Mouse (Mus musculus) mouse embryonic stem cell (cell line): ENCODE data around the gene Dennd2c.

ENCODE experiments used
- in situ Hi-C, 2 experiments: fragments of 300-500 bp; cut with MboI; formaldehyde crosslinking; loops; 1 replicate in 1 of 2; 3 replicates in 1 of 2; pipeline ENCODE4 v1.14.3; 2019 to 2020; ENCODE audit warnings: low sequenced_read_pairs in 2 of 2, low pct_unique_long_range_greater_than_20kb in 1 of 2, mixed read lengths in 1 of 2; ENCODE audit not compliant: unreplicated experiment in 1 of 2

Gene Dennd2c

DNA sequence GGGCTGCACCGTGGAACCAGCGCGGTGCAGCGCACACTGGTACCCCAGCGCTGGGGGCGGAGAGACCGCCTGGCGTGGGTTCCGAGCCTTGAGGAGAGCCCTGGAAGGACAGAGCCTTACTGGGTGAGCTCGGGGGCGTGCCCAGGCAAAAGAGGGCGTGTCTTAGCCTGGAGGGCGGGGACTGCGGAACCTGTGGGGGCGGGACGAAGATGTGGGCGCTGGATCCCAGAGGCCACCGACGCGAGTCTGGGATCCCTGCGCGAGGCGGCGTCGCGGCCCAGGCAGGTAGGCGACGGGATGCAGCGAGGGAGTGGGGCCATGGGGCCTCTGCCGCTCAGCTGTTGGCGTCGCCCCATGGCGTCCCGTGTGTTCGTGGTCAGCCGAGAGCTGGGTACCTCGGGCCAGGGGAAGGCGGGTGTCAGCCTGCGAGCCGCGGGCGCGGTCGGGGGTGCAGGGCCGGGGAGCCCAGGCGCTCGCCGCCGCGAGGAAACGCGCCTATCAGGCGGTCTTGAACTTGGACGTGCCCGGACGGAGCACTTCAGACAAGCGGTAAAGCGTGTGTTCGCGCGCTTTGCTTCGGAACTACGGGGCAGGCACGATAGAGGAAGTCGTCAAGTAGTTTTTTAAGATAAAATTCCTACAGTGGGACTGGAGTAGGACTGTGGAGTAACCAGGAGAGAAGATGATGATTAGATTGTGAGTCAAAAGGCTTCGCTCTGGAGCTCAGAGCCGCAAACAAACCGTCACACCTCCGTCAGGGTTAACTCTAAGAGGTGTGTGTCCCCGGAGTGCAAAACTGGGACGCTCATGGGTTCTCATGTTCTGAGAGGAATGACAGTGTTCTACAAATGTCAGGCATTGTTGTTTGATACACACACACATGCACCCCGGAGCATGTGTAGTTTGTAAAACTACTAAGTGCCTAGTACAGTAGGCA, at the start of gene Dennd2c:
Gene Dennd2c (plus strand): TSS at position 151 of the 937 bp plus-strand sequence.
- in situ Hi-C loops = no loop called here

DNA sequence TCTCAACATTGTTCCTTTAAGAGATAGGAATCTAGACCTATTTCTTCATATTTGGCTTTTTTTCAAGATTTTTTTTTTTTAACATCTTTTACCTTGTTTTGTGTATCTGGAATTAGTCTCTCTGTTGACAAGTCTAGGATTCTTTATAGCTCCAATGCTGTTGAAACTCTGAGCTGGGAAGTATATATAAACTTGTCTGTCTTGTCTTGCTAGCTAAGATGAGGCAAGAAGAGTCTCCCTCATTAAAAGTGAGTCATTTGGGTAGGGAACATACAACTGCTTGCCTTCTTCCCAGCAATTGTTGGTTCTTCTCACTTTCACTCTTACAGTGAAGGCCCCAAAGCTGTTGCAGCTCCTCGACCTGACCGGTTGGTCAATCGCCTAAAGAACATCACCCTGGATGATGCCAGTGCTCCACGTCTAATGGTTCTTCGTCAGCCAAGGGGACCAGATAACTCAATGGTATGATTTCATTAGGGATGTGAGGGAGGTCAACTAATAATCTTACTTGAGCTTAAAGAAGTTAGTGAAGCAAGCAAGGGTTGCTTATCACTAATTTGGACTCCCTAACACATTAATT, 46.3 kb upstream of the Dennd2c start:
- in situ Hi-C loops = loop anchor here in 1 of 2 experiments (10.0 kb wide), 1 partner anchor 109 kb away; no protein-coding TSS in a partner anchor

DNA sequence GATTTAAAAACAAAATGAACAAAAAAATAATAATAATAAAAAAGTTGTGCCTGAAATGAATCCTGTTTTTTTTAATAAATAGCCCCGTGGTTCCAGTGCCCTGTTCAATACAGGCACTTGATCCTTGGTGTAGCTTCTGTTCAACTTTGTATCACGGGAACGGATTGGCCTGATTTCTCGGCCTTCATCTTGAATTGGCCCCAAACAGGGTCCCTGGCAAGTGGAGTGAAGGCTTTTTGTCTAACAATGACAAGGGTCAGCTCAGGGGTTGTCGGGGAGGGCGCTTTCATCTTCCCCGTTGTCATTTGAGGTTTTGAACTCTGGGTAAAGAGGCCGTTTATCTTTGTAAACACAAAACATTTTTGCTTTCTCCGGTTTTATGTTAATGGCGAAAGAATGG, 44.7 kb upstream of the Dennd2c start:
- in situ Hi-C loops = loop anchor here in 1 of 2 experiments (10.0 kb wide), 1 partner anchor 107 kb away; no protein-coding TSS in a partner anchor

DNA sequence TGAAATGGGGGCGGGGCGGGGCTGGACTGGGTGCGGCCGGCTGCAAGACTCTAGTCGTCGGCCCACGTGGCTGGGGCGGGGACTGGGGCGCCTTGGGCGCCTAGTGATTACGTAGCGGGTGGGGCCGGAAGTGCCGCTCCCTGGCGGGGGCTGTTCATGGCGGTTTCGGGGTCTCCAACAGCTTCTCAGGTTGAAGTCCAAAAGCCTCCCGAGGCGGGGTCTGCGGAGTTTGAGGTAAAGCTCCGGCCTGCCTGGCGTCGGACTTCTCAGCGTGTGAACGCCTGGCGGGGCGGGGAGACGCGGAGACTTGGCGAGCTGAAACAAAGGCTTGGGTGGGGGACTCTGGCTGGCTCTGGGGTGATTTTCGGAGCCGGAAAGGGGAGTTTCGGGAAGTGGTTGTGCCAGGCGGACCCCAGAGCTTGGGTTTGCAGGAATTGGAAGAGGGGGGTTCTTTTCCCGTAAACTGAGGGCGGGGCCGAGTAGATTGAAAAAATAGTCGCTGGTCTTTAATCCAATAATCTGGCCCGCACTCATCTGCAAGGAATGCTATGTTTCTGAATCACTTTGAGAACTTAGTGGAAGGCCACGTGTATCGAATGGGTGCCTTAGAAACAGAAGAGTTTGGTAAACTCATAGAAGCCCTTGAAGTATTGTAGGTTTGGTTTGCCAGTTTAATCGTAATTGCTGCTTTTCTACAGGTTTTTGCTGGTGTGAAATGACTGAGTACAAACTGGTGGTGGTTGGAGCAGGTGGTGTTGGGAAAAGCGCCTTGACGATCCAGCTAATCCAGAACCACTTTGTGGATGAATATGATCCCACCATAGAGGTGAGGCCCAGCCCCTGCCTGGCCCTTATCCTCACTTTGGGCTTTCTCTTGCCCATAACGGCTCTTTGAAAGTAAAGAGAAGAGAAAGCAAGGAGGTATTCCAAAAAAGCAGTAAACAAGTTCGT, 43.9 kb upstream of the Dennd2c start, which contains the start of gene Nras:
Gene Nras (plus strand): TSS at position 79 of the 951 bp plus-strand sequence.
- in situ Hi-C loops = loop anchor here in 1 of 2 experiments (10.0 kb wide), 1 partner anchor 106 kb away; no protein-coding TSS in a partner anchor

DNA sequence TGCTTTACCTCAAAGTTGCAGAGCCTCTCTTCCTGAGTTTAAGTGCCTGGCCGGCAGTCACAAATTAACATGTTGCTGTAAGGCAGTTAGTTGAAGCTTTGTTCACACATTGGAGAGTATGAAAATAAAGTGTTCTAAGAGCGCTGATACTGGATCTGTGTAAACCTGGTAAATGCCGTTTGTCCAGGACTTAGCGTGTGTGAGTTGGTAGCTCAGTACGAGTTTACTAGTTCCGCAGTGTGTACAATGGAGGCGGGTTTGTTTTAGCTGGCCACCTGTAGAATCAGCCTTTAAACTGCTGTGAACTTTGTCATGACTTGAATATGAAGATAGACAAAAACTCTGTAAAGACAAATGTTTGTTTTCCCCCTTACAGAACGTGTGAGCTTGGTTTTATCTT, 35.5 kb upstream of the Dennd2c start:
- in situ Hi-C loops = no loop called here

DNA sequence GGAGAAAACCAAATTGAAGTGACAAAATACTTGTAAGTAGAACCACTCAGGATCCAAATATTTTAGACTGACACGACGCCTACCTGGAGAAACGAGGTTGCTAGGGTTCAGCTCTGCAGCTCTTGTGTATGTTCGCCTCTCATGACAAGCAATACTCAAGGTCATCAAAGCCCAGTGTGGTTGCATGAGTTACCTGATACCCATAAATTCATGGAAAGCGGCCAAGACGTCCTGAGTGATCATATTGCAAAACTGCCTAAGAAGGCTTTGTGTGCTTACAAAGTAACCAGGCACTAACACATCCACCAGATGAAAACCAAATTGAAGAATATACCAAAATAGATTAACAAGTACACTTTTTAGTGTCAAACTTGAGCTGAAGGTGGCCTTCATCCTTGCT, 33.4 kb upstream of the Dennd2c start:
- in situ Hi-C loops = no loop called here

DNA sequence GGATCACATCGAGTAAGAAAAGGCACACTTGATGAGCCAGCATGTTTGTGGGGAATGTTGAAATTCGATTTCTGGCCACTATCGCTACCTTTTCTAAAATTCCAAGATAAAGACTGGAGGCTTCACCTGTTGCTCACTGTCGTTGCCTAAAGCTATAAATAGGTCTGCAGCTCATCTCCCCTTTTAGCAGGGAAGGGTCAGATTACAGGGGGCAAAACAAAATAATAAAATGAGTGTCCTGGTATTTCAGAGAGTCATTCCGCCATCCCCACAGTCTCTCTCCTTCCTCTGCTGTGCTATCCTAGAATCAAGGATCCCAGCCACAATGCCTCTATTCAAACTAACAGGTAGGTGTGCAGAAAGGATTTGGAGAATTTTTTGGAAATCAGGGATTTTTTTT, 28.6 kb upstream of the Dennd2c start, which contains the start of gene Ampd1:
Gene Ampd1 (plus strand): TSS at position 244 of the 400 bp plus-strand sequence.
- in situ Hi-C loops = no loop called here

DNA sequence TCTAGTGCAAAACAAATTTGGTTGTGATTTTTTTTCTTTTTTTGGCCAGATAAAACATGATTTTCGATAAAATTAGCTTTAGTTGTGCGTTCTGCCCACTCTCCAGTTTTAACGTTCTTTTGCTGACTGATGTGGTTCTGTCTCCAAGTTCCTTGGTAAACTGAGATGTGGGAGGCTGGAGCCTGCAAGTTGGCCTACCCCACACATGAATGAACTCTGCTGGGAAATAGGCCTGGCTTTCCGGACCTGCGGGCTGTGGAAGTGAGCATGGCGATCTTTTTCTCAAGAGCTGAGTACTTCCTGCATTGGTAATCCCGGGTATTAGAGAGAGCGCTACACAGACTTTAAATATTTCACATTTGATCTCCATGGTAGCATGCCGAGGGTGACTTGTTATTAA, 26.5 kb upstream of the Dennd2c start:
- in situ Hi-C loops = no loop called here

DNA sequence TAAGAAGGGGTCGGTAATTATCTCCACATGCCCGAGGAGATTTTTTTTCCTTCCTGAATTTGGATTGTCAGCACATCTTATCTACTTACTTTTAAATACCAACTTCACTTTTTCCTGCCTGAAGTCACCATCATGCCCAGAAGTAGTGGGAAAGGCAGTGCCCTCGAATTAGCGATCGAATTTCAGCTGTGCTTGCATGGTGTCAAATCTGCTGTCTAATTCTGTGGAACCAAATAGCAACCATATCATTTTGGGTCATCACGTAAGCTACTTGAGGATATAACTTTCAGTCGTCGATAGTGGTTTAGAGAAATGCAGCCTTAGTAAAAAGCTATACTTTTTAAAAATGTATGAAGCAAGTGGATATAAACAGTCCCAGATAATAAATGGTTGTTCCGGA, 25.9 kb upstream of the Dennd2c start:
- in situ Hi-C loops = no loop called here

DNA sequence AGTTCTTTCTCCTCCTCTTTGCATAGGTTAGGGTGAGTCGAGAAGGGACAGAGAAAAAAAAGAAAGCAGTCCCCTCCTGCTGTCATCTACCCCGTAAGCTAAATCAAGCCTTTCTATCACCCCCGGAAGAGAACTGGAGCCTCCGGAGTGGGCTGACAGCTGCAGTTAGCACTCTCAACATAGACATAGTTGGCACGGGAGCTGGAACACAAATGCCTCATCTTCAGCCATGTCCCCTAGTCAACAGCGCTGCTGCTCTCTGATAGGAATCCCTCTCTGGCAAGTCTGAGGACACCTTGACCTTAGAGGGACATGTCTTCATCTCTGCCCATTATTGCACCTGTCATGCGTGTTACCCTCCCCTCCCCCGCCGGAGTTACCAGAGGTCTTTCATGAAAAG, 23.1 kb upstream of the Dennd2c start:
- in situ Hi-C loops = no loop called here

DNA sequence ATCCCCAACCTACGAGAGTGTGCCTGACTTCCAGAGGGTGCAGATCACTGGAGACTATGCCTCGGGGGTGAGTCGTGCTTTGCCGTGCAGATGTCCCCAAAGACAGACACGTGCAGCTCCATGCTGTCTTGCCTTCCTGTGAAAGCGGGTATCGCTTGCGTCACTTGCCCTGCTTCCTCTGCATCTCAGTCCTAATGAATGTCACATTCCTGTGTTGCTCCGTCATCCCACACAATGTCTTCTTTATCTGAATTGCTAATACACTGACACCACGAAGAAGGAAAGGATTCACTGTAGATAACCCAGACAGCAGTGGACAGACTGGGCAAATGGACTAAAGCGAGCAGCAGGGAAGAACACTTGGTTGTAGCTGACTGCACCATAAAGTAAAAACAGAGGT, 21.4 kb upstream of the Dennd2c start:
- in situ Hi-C loops = no loop called here

DNA sequence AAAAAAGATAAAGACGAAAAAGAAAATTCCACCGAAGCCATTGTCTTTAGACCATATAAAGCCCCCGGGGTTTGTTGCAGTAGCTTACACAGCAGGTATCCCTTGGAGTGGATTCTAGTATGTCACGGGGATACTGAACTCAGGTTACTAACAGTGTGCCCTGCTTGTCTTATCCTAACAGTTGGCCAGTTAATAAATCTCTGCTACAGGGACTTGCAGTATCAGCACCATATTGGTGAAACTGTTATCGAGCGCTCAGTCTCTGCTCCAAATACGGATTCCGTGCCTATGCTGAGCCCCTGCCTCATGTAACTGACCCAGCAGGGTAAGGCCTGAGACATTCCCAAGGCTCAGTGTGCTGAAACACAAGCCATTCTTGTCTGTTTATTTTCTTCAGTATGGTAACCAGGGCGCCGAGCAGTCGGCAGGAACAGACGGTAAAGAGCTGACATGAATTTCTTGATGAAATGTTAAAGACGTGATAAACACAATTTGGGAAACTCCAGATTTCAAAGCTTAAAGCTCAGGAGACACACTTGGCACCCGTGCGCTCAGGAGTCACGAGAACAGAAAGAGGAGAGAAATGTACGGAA, 20.4 kb upstream of the Dennd2c start:
- in situ Hi-C loops = no loop called here

DNA sequence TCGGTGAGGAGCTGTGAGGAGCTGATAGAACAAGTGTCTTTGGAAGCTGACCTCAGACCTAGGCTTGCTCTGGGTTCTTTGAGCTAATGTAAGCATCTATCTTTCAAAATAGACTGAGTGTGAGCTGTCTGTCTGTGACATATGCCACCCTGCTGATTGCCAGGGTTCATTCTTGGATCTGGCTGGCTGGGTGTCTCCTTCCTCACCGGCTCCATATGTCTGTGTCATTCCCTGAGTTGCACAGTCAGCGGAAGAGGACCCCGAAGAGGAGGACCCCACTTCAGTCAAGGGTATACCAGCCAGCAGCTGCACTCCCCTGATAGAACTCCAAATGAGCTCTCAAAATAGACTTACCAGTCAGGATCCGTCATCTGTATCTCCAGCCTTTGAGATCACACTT, 19.6 kb upstream of the Dennd2c start:
- in situ Hi-C loops = no loop called here

DNA sequence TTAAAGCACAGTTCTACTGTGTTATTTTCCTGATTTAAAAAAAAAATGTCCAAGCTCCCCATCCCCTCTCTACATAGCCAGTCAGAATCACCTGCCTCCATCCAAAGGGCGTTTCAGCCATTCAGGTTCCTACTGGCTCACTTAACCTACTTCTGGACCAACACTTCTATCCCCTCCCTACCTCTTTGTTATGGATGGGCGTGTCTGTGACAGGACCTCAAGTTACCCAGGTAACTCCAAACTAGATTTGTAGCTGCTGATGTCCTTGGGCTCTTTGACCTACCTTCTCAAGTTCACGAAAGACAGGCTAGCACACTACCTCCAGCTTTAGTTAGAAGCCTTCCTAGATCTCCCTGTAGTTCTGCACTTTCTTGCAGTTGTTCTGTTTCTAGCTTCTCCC, 16.4 kb upstream of the Dennd2c start:
- in situ Hi-C loops = no loop called here

DNA sequence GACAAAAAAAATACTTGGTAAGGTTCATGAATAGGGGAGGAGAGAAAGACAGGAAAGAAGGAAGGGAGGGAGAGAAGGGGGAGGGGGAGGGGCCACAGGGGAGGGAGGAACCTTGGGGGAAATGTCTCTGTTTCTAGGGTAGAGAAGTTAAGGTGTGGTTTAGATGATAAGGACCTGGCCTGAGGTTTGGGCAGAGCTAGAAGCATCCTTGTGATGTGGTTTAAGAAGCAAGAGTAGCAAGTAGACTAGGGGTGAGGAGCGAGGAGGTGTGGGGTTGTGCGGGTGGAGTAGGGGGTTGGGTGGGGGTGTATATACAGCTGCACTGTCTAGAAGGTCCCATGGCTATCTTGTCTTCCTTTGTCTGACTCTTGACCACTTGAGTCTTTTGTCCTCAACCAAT, 10.7 kb upstream of the Dennd2c start:
- in situ Hi-C loops = no loop called here

DNA sequence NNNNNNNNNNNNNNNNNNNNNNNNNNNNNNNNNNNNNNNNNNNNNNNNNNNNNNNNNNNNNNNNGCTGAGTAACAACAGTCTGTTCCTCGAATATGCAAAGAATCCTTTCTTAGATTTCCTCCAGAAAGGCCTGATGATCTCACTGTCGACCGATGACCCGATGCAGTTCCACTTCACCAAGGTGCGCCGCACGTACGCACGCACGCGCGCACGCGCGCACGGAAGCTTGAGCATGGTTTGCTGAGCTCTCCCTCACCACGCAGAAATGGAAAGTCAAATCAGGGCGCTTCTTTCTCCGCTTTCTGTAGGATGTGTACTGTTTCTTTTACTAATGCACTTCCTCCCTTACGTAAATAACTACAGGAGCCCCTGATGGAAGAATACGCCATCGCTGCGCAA, 3.7 kb upstream of the Dennd2c start:
- in situ Hi-C loops = no loop called here

DNA sequence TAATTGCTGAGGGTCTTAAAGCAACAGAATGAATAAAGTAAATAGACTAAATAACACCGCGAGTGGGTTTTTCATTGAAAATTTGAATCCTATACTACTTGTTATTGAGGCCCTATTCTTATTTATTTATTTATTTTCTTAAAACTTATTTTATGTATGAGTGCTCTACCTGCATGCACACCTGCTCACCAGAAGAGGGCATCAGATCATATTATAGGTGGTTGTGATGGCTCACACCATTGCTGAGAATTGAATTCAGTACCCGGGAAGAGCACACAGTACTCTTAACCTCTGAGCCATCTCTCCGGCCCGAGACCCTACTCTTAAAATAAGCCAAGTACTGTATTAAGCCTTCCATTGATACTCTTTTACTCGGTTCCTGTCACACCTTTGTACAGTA, 2.7 kb upstream of the Dennd2c start:
- in situ Hi-C loops = no loop called here

DNA sequence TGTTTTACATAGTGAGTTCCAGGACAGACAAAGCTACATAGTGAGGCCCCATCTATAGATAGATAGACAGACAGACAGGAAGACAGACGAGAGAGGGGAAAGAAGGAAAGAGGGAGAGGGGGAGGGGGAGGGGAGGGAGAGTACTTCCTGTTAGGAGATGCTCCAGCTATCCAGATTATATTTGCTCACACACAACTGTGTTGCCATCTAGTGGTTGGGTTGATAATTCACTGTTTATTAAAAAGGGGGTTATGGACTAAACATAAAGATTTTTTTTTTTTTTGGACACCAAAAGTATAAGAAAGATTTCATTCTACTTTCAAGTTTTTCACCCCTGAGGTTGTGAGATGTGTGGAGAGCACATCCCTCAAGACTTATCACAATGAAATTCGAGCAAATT, 1.7 kb upstream of the Dennd2c start:
- in situ Hi-C loops = no loop called here
